Mouse (Mus musculus) Muller cell, postnatal 12 days (primary cell): ENCODE data around the gene Sspo.
A peak's percentile ranks its signal among the peaks of the same experiment; 100 is the strongest.

Experiments used
- DNase-seq: peaks from one replicate; pipeline ENCODE4 v3.0.0-alpha.2; 2015; ENCODE audit errors: inconsistent ontology term

Gene Sspo

GRCm38 (mm10) chr6:48447929-48448328, at the start of gene Sspo:
TSS of gene Sspo (plus strand) at chr6:48448229.
- DNase-seq = no peak

- DNase-seq = no peak
Measured at GRCm38 (mm10) chr6:48399906-48400305, 48.1 kb upstream of the Sspo start.

GRCm38 (mm10) chr6:48404071-48404470, 44.0 kb upstream of the Sspo start:
- DNase-seq = no peak

- no peak for DNase-seq
Measured at GRCm38 (mm10) chr6:48409726-48410343, 38.2 kb upstream of the Sspo start.

GRCm38 (mm10) chr6:48410551-48410950, 37.5 kb upstream of the Sspo start:
- no peak for DNase-seq

- DNase-seq = no peak
Measured at GRCm38 (mm10) chr6:48411193-48412092, 36.6 kb upstream of the Sspo start.

GRCm38 (mm10) chr6:48412147-48412546, 35.9 kb upstream of the Sspo start:
- no peak for DNase-seq

GRCm38 (mm10) chr6:48412662-48413061, 35.4 kb upstream of the Sspo start:
- no peak for DNase-seq

GRCm38 (mm10) chr6:48413081-48413480, 34.9 kb upstream of the Sspo start:
- no peak for DNase-seq

GRCm38 (mm10) chr6:48414886-48415285, 33.1 kb upstream of the Sspo start:
- DNase-seq = no peak

- no peak for DNase-seq
Measured at GRCm38 (mm10) chr6:48415636-48416035, 32.4 kb upstream of the Sspo start.

- no peak for DNase-seq
Measured at GRCm38 (mm10) chr6:48416486-48416885, 31.5 kb upstream of the Sspo start.

GRCm38 (mm10) chr6:48420647-48421046, 27.4 kb upstream of the Sspo start:
- DNase-seq = no peak

- DNase-seq = no peak
Measured at GRCm38 (mm10) chr6:48423336-48423735, 24.7 kb upstream of the Sspo start.

- no peak for DNase-seq
Measured at GRCm38 (mm10) chr6:48424074-48424473, 24.0 kb upstream of the Sspo start.

GRCm38 (mm10) chr6:48426956-48427355, 21.1 kb upstream of the Sspo start:
- DNase-seq = peak; percentile 72

- DNase-seq = no peak
Measured at GRCm38 (mm10) chr6:48428769-48429557, 19.1 kb upstream of the Sspo start.

- DNase-seq = peak; percentile 83
Measured at GRCm38 (mm10) chr6:48430748-48431147, 17.3 kb upstream of the Sspo start.

- DNase-seq = no peak
Measured at GRCm38 (mm10) chr6:48432893-48433816, 14.9 kb upstream of the Sspo start.

GRCm38 (mm10) chr6:48434651-48435050, 13.4 kb upstream of the Sspo start:
- no peak for DNase-seq

- no peak for DNase-seq
Measured at GRCm38 (mm10) chr6:48435111-48435510, 12.9 kb upstream of the Sspo start.
